Mouse (Mus musculus) urinary bladder, postnatal 4 days (tissue): Measurements from ENCODE around the gene Alox12b.

Experiments used
- DNase-seq, 2 experiments: peaks; one replicate each; pipeline ENCODE4 v3.0.0; 2021 to 2022; ENCODE audit warnings: low spot score in 2 of 2

Alox12b gene

GRCm38 (mm10) chr11:69172606-69173005, 15.8 kb downstream of the Alox12b start:
- no peak for DNase-seq

- DNase-seq = no peak
These were observed 17.9 kb downstream of the Alox12b start for GRCm38 (mm10) chr11:69174722-69175121.

DNA sequence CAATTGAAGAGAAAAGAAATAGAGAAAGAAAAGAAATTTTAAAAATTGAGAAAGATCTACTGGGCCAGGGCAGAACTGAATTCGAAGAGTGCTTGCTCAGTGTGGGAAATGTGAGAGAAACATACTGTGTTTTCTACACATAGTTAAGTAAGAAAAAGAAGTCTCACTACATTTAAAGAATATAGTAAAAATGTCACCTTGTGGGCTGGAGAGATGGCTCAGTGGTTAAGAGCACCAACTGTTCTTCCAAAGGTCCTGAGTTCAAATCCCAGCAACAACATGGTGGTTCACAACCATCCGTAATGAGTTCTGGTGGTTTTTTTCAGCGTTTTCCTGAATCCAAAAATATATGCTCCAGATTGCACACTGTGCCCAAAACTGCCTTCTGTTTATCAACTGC, 21.7 kb downstream of the Alox12b start:
- DNase-seq = no peak

GRCm38 (mm10) chr11:69179512-69179911, 22.7 kb downstream of the Alox12b start:
- DNase-seq = no peak

- DNase-seq = no peak
These were observed 23.3 kb downstream of the Alox12b start for GRCm38 (mm10) chr11:69180120-69180519.

DNA sequence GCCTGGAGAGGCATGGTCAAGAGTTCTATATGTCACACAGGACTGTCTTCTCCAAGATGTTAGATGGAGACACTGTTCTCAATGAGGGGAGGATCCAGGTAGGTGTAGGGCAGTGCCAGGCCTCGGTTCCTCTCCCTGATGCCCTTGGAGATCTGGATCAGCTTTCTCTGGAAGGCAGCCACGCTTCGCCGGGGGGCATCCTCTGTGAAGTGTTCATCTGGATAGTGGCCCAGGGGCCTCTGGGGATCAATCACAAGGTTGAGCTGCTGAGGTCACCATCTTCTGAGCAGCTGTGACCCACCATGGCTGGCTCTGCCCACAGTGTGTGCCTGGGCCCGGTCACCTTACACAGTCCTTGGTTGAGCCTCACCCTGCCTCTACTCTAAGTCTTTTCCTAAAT, 28.2 kb downstream of the Alox12b start:
- no peak for DNase-seq

DNA sequence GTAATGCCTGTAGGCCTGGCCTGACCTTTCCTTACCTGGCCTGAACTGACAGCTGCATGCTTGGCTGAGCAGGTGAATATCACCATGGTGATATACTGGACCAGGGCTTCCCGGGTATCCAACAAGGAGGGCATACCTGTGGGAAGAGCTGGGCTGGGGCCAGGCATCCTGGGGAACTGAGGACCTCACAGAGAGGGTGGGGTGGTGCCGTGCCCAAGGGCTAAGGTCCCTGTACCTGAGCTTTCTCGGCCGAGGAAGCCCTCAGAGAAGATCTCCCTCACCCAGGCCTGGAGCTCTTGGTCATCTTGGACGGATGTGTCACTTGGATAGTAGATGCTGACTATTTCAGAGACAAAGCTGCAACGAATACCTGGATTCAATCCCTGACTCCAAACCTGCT, 29.1 kb downstream of the Alox12b start:
- no peak for DNase-seq

DNA sequence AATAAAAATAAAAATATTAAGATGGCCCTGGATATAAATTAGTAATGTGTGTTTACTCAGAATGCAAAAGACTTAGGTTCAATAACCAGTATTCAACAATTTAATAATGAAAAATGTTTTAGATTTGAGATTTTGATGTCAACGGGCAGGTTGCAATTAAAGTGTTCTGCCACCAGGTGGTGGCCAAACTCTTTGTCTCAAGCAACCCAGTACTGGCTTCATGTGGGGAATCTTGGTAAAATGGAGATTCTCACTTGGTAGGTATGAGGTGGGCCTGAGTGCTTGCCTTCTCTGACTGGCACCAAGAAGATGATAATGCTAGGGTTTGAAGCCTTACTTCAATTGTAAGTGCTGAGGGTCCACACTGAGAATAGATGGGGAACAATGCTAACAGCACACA, 36.1 kb downstream of the Alox12b start:
- no peak for DNase-seq

GRCm38 (mm10) chr11:69196766-69197165, 40.0 kb downstream of the Alox12b start:
- DNase-seq = no peak

DNA sequence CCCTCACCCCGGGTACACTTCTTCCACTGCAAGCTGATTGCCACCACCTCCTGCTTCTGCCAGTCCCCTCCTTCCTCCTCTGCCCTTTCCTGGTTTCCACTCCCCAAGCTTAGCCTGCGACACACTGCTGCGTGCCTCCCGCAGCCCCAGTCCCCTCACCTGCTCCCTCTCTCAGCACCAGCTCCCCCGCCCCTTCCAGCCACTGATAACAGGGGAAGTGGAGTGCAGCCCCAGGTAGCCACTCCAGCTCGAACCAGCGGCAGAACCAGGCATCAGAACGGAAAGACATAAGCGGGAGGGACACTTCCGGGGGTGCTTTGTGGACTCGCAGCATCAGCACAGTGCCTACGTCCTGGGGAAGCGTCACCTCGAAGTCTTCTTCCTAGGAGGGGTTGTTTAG, 40.4 kb downstream of the Alox12b start:
- DNase-seq = no peak

DNA sequence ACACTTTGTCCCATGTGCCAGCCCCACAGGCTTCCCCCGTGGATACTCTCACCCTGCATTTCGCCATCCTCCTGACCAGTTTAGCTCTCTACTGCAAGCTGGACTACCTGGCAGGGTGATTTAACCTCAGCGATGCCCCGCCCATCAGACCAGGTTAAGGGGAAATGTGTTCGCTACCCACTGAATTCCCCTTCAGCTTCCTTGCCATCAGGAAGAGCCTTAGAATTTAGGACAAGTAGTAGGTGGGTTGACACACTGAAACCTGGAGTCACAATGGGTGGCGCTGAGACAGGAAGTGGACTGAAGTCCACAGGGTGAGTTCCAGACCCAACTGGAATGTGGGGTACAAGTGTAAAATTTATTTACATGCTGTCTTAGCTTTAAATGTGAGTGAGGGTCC, 41.0 kb downstream of the Alox12b start, which contains the start of gene Alox8:
TSS of gene Alox8 (minus strand) at position 101 of the 400 bp plus-strand sequence.
- no peak for DNase-seq

GRCm38 (mm10) chr11:69199251-69199650, 42.5 kb downstream of the Alox12b start:
- no peak for DNase-seq

GRCm38 (mm10) chr11:69200231-69200630, 43.4 kb downstream of the Alox12b start:
- DNase-seq = no peak

- DNase-seq = no peak
These were observed 45.9 kb downstream of the Alox12b start for GRCm38 (mm10) chr11:69202469-69203230.

- no peak for DNase-seq
These were observed 54.6 kb downstream of the Alox12b start for GRCm38 (mm10) chr11:69211431-69211830.

DNA sequence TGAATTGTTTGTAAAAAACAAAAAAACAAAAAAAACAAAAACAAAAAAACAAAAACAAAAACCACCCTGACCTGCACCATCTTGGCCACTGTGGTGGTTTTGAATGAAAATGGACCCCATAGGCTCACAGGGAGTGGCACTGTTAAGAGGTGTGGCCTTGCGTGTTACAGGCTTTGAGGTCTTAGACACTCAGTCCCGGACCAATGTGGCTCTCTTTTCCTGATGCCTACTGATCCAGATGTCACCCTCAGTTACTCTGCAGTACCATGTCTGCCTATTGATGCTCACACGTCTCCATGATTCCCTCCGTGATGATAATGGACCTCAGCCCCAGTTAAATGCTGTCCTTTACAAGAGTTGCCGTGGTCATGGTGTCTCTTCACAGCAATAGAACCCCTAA, 60.6 kb downstream of the Alox12b start:
- DNase-seq = no peak

DNA sequence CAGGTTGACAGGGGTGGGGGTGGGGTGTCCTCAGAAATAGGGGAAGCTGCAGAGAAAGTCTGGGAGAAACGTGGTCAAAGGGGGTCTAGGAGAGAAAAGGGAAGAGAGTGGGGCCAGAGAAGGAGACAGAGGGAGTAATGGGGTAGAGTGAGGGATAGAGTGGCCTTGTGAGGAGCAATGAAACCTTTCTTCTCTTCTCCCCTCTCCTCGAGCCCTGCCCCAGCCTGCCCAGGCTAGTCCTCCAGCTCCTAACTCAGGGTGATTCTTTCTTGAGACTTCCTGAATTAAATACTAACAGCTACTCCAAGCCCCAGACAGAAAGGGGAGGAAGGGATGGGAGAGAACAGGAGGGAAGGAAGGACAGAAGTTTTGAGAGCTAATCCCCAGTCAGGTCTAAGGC, 61.9 kb downstream of the Alox12b start:
- no peak for DNase-seq
